Mouse (Mus musculus) ovary, adult 18-20 months (tissue): Measurements from ENCODE around the gene Trim38.

Source experiments
- DNase-seq: peaks from one replicate; pipeline ENCODE4 v3.0.0; 2022; ENCODE audit warnings: low spot score, mixed read lengths

The Trim38 gene

DNA sequence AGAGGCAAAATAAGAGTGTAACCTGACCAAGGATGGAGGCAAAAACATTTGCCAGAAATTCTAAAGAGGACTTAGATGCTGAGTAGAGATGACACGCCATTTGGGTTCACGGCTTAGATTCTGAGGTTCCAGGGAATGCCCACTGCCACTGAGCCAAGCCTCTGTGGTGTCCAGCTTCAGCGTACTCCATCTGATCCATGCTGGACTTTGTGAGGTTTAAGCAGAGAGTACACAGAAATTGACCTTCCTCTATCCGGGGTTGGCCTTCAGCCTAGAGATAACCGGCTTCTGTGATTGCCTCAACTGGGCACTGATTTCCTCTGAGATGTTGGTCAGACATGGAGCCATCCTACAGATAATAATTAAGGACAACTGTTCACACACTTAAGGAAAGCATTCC is 66.9 kb downstream of the Trim38 start:
- DNase-seq = no peak

DNA sequence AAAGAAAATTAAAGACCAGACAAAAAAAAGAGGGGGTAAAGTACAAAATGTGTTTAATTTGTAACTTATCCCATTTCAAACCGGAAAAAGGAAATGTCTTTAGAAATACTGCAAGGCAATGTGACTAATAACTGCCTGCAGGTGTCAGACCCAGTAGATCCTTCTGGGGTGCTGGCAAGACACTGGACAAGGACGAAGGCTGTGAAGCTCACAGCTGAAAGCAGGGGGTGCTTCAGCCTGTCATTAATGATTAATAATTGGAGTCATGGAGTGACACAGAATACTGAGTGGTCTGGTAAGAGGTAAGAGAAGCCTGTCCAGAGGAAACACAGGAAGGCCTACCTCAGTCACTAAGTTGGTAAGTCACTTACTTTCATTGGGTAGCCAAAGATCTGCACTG is 69.6 kb downstream of the Trim38 start, which contains the start of gene Slc17a3:
Slc17a3 (plus strand) TSS at position 127 of the 400 bp plus-strand sequence.
- no peak for DNase-seq
